Mouse (Mus musculus) C2C12 (cell line): Measurements from ENCODE around the gene Rybp. TPM values are rescaled to one million over a fixed set of nuclear protein-coding genes. Genes with fewer than 3 reads are reported as not detected.

Source experiments
- H3K27me3 ChIP-seq: one replicate; pipeline ENCODE4 v1.6.1; 2011; ENCODE audit not compliant: control insufficient read depth, insufficient read depth, insufficient read length
- H3K36me3 ChIP-seq: one replicate; pipeline ENCODE4 v1.6.1; 2011; ENCODE audit not compliant: control insufficient read depth, insufficient read depth
- H3K4me3 ChIP-seq: one replicate; pipeline ENCODE4 v1.5.1; 2011; ENCODE audit warnings: mild to moderate bottlenecking, control low read depth; ENCODE audit not compliant: poor library complexity, insufficient read depth, severe bottlenecking
- H3K79me2 ChIP-seq: one replicate; pipeline ENCODE4 v1.6.1; 2011; ENCODE audit not compliant: control insufficient read depth, insufficient read depth
- H3K79me3 ChIP-seq: one replicate; pipeline ENCODE4 v1.6.1; 2011; ENCODE audit warnings: low read depth, control low read depth
- H3ac ChIP-seq: one replicate; pipeline ENCODE3; 2011; ENCODE audit warnings: low read depth; ENCODE audit not compliant: control insufficient read depth, insufficient read length
- CEBPB ChIP-seq: IDR thresholded peaks from one replicate; pipeline ENCODE4 v1.6.1; 2011; ENCODE audit warnings: low read depth, mild to moderate bottlenecking, control low read depth, moderate library complexity
- CTCF ChIP-seq: IDR thresholded peaks from one replicate; pipeline ENCODE4 v1.5.1; 2011; ENCODE audit not compliant: control insufficient read depth, insufficient read depth, insufficient read length
- FOSL1 ChIP-seq: IDR thresholded peaks from one replicate; pipeline ENCODE4 v1.8.0; 2011; ENCODE audit warnings: mild to moderate bottlenecking, low read length; ENCODE audit not compliant: poor library complexity, insufficient read depth, severe bottlenecking
- MAX ChIP-seq: IDR thresholded peaks from one replicate; pipeline ENCODE4 v1.6.1; 2011; ENCODE audit warnings: mild to moderate bottlenecking, control low read depth
- MYOD1 ChIP-seq: IDR thresholded peaks from one replicate; pipeline ENCODE4 v1.6.1; 2011; ENCODE audit warnings: low read depth; ENCODE audit not compliant: control insufficient read depth, insufficient read length
- MYOG ChIP-seq: IDR thresholded peaks from one replicate; pipeline ENCODE4 v1.6.1; 2011; ENCODE audit not compliant: control insufficient read depth, insufficient read length; ENCODE audit errors: extremely low read depth
- USF1 ChIP-seq: IDR thresholded peaks from one replicate; pipeline ENCODE4 v1.6.1; 2011; ENCODE audit warnings: low read depth, mild to moderate bottlenecking, control low read depth, moderate library complexity
- polyA plus RNA-seq: library from polyadenylated mRNA; unstranded; fragments of >200 nt; fragmentation: generic; extraction: Trizol; gene quantifications from one replicate; pipeline ENCODE4 v1.2.1, GENCODE M21; 2012; ENCODE audit warnings: missing spikeins

Rybp gene
- polyA plus RNA-seq, 1 experiment, result 7.4 TPM

- Histone ChIP-seq H3K79me3 (peaks cover 92% of the 10 kb centered on the region), H3K27me3 (no peaks in the 10 kb centered on the region), H3K36me3 (no peaks in the 10 kb centered on the region), H3K4me3 (no peak overlapping the region), H3K79me2 (peaks cover 99% of the 10 kb centered on the region), H3ac (no peak overlapping the region)
- TF ChIP-seq FOSL1, result no peak
- no peak for TF ChIP-seq CTCF
- TF ChIP-seq CEBPB, result no peak
- no peak for TF ChIP-seq MAX
- no peak for TF ChIP-seq MYOD1
- TF ChIP-seq MYOG, result no peak
- TF ChIP-seq USF1, result no peak
Observed at GRCm38 (mm10) chr6:100273556-100273955, 13.7 kb downstream of the Rybp start.

GRCm38 (mm10) chr6:100271992-100272391, 15.3 kb downstream of the Rybp start:
- H3K79me3 ChIP-seq, result peaks cover 88% of the 10 kb centered on the region
- no peak for TF ChIP-seq USF1
- TF ChIP-seq FOSL1, result no peak
- TF ChIP-seq MAX, result no peak
- no peak for TF ChIP-seq MYOD1
- no peak for TF ChIP-seq CEBPB
- H3ac ChIP-seq, result no peak overlapping the region
- H3K27me3 ChIP-seq, result no peaks in the 10 kb centered on the region
- H3K36me3 ChIP-seq, result no peaks in the 10 kb centered on the region
- no peak overlapping the region for H3K4me3 ChIP-seq
- peaks cover 99% of the 10 kb centered on the region for H3K79me2 ChIP-seq

GRCm38 (mm10) chr6:100270765-100271164, 16.5 kb downstream of the Rybp start:
- H3K36me3 ChIP-seq, result no peaks in the 10 kb centered on the region
- H3ac ChIP-seq, result no peak overlapping the region
- TF ChIP-seq FOSL1 (no peak), MAX (no peak), USF1 (no peak), CTCF (no peak), MYOD1 (no peak), MYOG (no peak), CEBPB (no peak)
- H3K4me3 ChIP-seq, result no peak overlapping the region
- H3K79me2 ChIP-seq, result peaks cover 99% of the 10 kb centered on the region
- H3K27me3 ChIP-seq, result no peaks in the 10 kb centered on the region
- H3K79me3 ChIP-seq, result peaks cover 83% of the 10 kb centered on the region

GRCm38 (mm10) chr6:100259607-100260006, 27.7 kb downstream of the Rybp start:
- no peaks in the 10 kb centered on the region for H3K36me3 ChIP-seq
- H3K79me2 ChIP-seq, result peaks cover 95% of the 10 kb centered on the region
- no peaks in the 10 kb centered on the region for H3K27me3 ChIP-seq
- no peak overlapping the region for H3ac ChIP-seq
- H3K4me3 ChIP-seq, result no peak overlapping the region
- TF ChIP-seq CEBPB, result peak; percentile 96
- no peak for TF ChIP-seq MAX
- TF ChIP-seq MYOD1, result no peak
- peaks cover 69% of the 10 kb centered on the region for H3K79me3 ChIP-seq

GRCm38 (mm10) chr6:100258278-100258677, 29.0 kb downstream of the Rybp start:
- no peak overlapping the region for H3K4me3 ChIP-seq
- peaks cover 68% of the 10 kb centered on the region for H3K79me3 ChIP-seq
- peaks cover 95% of the 10 kb centered on the region for H3K79me2 ChIP-seq
- no peaks in the 10 kb centered on the region for H3K36me3 ChIP-seq
- TF ChIP-seq MYOD1 (no peak), CEBPB (no peak), MYOG (no peak), FOSL1 (no peak), USF1 (no peak), CTCF (no peak), MAX (no peak)
- H3K27me3 ChIP-seq, result no peaks in the 10 kb centered on the region
- H3ac ChIP-seq, result no peak overlapping the region

GRCm38 (mm10) chr6:100255411-100255810, 31.9 kb downstream of the Rybp start:
- Histone ChIP-seq H3K36me3 (no peaks in the 10 kb centered on the region), H3ac (no peak overlapping the region), H3K79me3 (peaks cover 59% of the 10 kb centered on the region), H3K4me3 (no peak overlapping the region), H3K79me2 (peaks cover 93% of the 10 kb centered on the region), H3K27me3 (no peaks in the 10 kb centered on the region)
- no peak for TF ChIP-seq FOSL1
- TF ChIP-seq CTCF, result no peak
- no peak for TF ChIP-seq CEBPB
- TF ChIP-seq MYOD1, result no peak
- no peak for TF ChIP-seq MAX
- no peak for TF ChIP-seq USF1
- TF ChIP-seq MYOG, result no peak
